Mouse (Mus musculus): ENCODE results near the gene Slc7a6. TPM values are rescaled to one million over a fixed set of nuclear protein-coding genes. Genes with fewer than 3 reads are reported as not detected.

Slc7a6 gene
- 40.4 TPM in 2 replicates for polyA plus RNA-seq (2014; fragmentation: Nextera tagmentation; extraction: Ambion mirVana)

GRCm38 (mm10) chr8:106168356-106169016 lies at the start of gene Slc7a6:
Gene Slc7a6 (plus strand): TSS chr8:106168857.
- Histone ChIP-seq H3K36me3 (ENCODE audit: control insufficient read depth, insufficient read depth, low read length) (peaks cover 8% of the 10 kb centered on the region), H3K27me3 (ENCODE audit: control insufficient read depth, insufficient read depth, low read length) (no peaks in the 10 kb centered on the region), H3K9me3 (ENCODE audit: control insufficient read depth, low read length) (no peaks in the 10 kb centered on the region), H3K4me2 (ENCODE audit: low read length) (peak within 1 kb of the TSS; percentile 81), H3K9ac (ENCODE audit: low read length) (peak within 1 kb of the TSS; percentile 86), H3K27ac (replicated peaks in 1 of 2; ENCODE audit: control insufficient read depth in 1 of 2, insufficient read depth in 1 of 2, low read depth in 2 of 2, low read length in 2 of 2) (peak within 1 kb of the TSS; percentile 77 to 84), H3K4me1 (ENCODE audit: control insufficient read depth in 2 of 2, insufficient read depth in 2 of 2, low read length in 2 of 2) (peaks cover 2 to 21% of the 10 kb centered on the region in 2 experiments; a peak in 3 of 4 replicates), H3K4me3 (ENCODE audit: control insufficient read depth in 1 of 2, insufficient read depth in 1 of 2, low read depth in 1 of 2, low read length in 2 of 2) (peak within 1 kb of the TSS; percentile 84 to 87)
- peak; percentile 84 for ATAC-seq (ENCODE audit: insufficient number of reproducible peaks, insufficient read depth, low FRiP score, low read depth)
- WGBS, result under 1% methylated on average over 59 of the region's 59 CpGs

GRCm38 (mm10) chr8:106123443-106123842 lies 45.2 kb upstream of the Slc7a6 start:
- ATAC-seq (ENCODE audit: insufficient number of reproducible peaks, insufficient read depth, low FRiP score, low read depth), result no peak
- no peak overlapping the region for H3K4me3 ChIP-seq (ENCODE audit: control insufficient read depth in 1 of 2, insufficient read depth in 1 of 2, low read depth in 1 of 2, low read length in 2 of 2)
- peaks cover 39% of the 10 kb centered on the region for H3K36me3 ChIP-seq (ENCODE audit: control insufficient read depth, insufficient read depth, low read length)
- no peaks in the 10 kb centered on the region for H3K27me3 ChIP-seq (ENCODE audit: control insufficient read depth, insufficient read depth, low read length)
- no peaks in the 10 kb centered on the region for H3K4me1 ChIP-seq (ENCODE audit: control insufficient read depth in 2 of 2, insufficient read depth in 2 of 2, low read length in 2 of 2)
- H3K4me2 ChIP-seq (ENCODE audit: low read length), result no peak overlapping the region
- 93% methylated on average over 3 of the region's 3 CpGs for WGBS
- H3K27ac ChIP-seq (replicated peaks in 1 of 2; ENCODE audit: control insufficient read depth in 1 of 2, insufficient read depth in 1 of 2, low read depth in 2 of 2, low read length in 2 of 2), result no peak overlapping the region
- H3K9me3 ChIP-seq (ENCODE audit: control insufficient read depth, low read length), result no peaks in the 10 kb centered on the region
- H3K9ac ChIP-seq (ENCODE audit: low read length), result no peak overlapping the region

- H3K4me3 ChIP-seq (ENCODE audit: control insufficient read depth in 1 of 2, insufficient read depth in 1 of 2, low read depth in 1 of 2, low read length in 2 of 2), result no peak overlapping the region
- no peak overlapping the region for H3K27ac ChIP-seq (replicated peaks in 1 of 2; ENCODE audit: control insufficient read depth in 1 of 2, insufficient read depth in 1 of 2, low read depth in 2 of 2, low read length in 2 of 2)
- H3K4me1 ChIP-seq (ENCODE audit: control insufficient read depth in 2 of 2, insufficient read depth in 2 of 2, low read length in 2 of 2), result no peaks in the 10 kb centered on the region
- no peaks in the 10 kb centered on the region for H3K9me3 ChIP-seq (ENCODE audit: control insufficient read depth, low read length)
- peaks cover 46% of the 10 kb centered on the region for H3K36me3 ChIP-seq (ENCODE audit: control insufficient read depth, insufficient read depth, low read length)
- WGBS, result 82% methylated on average over 1 of the region's 1 CpGs
- no peak for ATAC-seq (ENCODE audit: insufficient number of reproducible peaks, insufficient read depth, low FRiP score, low read depth)
- H3K9ac ChIP-seq (ENCODE audit: low read length), result no peak overlapping the region
- H3K27me3 ChIP-seq (ENCODE audit: control insufficient read depth, insufficient read depth, low read length), result no peaks in the 10 kb centered on the region
- no peak overlapping the region for H3K4me2 ChIP-seq (ENCODE audit: low read length)
Measured at GRCm38 (mm10) chr8:106126055-106126454, 42.6 kb upstream of the Slc7a6 start.

- WGBS, result 76% methylated on average over 3 of the region's 3 CpGs
- Histone ChIP-seq H3K4me1 (ENCODE audit: control insufficient read depth in 2 of 2, insufficient read depth in 2 of 2, low read length in 2 of 2) (no peaks in the 10 kb centered on the region), H3K9me3 (ENCODE audit: control insufficient read depth, low read length) (no peaks in the 10 kb centered on the region), H3K4me3 (ENCODE audit: control insufficient read depth in 1 of 2, insufficient read depth in 1 of 2, low read depth in 1 of 2, low read length in 2 of 2) (no peak overlapping the region), H3K27me3 (ENCODE audit: control insufficient read depth, insufficient read depth, low read length) (no peaks in the 10 kb centered on the region), H3K27ac (replicated peaks in 1 of 2; ENCODE audit: control insufficient read depth in 1 of 2, insufficient read depth in 1 of 2, low read depth in 2 of 2, low read length in 2 of 2) (no peak overlapping the region), H3K4me2 (ENCODE audit: low read length) (no peak overlapping the region), H3K36me3 (ENCODE audit: control insufficient read depth, insufficient read depth, low read length) (peaks cover 48% of the 10 kb centered on the region), H3K9ac (ENCODE audit: low read length) (no peak overlapping the region)
- no peak for ATAC-seq (ENCODE audit: insufficient number of reproducible peaks, insufficient read depth, low FRiP score, low read depth)
Measured at GRCm38 (mm10) chr8:106127054-106127453, 41.6 kb upstream of the Slc7a6 start.

- no peak for ATAC-seq (ENCODE audit: insufficient number of reproducible peaks, insufficient read depth, low FRiP score, low read depth)
Measured at GRCm38 (mm10) chr8:106127882-106128410, 40.7 kb upstream of the Slc7a6 start.

GRCm38 (mm10) chr8:106129232-106129930 lies 39.3 kb upstream of the Slc7a6 start:
- ATAC-seq (ENCODE audit: insufficient number of reproducible peaks, insufficient read depth, low FRiP score, low read depth), result no peak
- H3K4me3 ChIP-seq (ENCODE audit: control insufficient read depth in 1 of 2, insufficient read depth in 1 of 2, low read depth in 1 of 2, low read length in 2 of 2), result no peak overlapping the region
- no peak overlapping the region for H3K4me2 ChIP-seq (ENCODE audit: low read length)
- peaks cover 52% of the 10 kb centered on the region for H3K36me3 ChIP-seq (ENCODE audit: control insufficient read depth, insufficient read depth, low read length)
- no peaks in the 10 kb centered on the region for H3K9me3 ChIP-seq (ENCODE audit: control insufficient read depth, low read length)
- H3K27ac ChIP-seq (replicated peaks in 1 of 2; ENCODE audit: control insufficient read depth in 1 of 2, insufficient read depth in 1 of 2, low read depth in 2 of 2, low read length in 2 of 2), result no peak overlapping the region
- peaks cover 9% of the 10 kb centered on the region for H3K27me3 ChIP-seq (ENCODE audit: control insufficient read depth, insufficient read depth, low read length)
- H3K4me1 ChIP-seq (ENCODE audit: control insufficient read depth in 2 of 2, insufficient read depth in 2 of 2, low read length in 2 of 2), result no peaks in the 10 kb centered on the region
- no peak overlapping the region for H3K9ac ChIP-seq (ENCODE audit: low read length)

More at GRCm38 (mm10) chr8:106127882-106128410, 40.7 kb upstream of the Slc7a6 start:
- peaks cover 55% of the 10 kb centered on the region for H3K36me3 ChIP-seq (ENCODE audit: control insufficient read depth, insufficient read depth, low read length)
- WGBS, result 88% methylated on average over 10 of the region's 10 CpGs
- no peaks in the 10 kb centered on the region for H3K4me1 ChIP-seq (ENCODE audit: control insufficient read depth in 2 of 2, insufficient read depth in 2 of 2, low read length in 2 of 2)
- no peak overlapping the region for H3K9ac ChIP-seq (ENCODE audit: low read length)
- no peaks in the 10 kb centered on the region for H3K27me3 ChIP-seq (ENCODE audit: control insufficient read depth, insufficient read depth, low read length)
- H3K27ac ChIP-seq (replicated peaks in 1 of 2; ENCODE audit: control insufficient read depth in 1 of 2, insufficient read depth in 1 of 2, low read depth in 2 of 2, low read length in 2 of 2), result no peak overlapping the region
- H3K4me2 ChIP-seq (ENCODE audit: low read length), result no peak overlapping the region
- no peak overlapping the region for H3K4me3 ChIP-seq (ENCODE audit: control insufficient read depth in 1 of 2, insufficient read depth in 1 of 2, low read depth in 1 of 2, low read length in 2 of 2)
- H3K9me3 ChIP-seq (ENCODE audit: control insufficient read depth, low read length), result no peaks in the 10 kb centered on the region

- Histone ChIP-seq H3K4me3 (ENCODE audit: control insufficient read depth in 1 of 2, insufficient read depth in 1 of 2, low read depth in 1 of 2, low read length in 2 of 2) (no peak overlapping the region), H3K36me3 (ENCODE audit: control insufficient read depth, insufficient read depth, low read length) (peaks cover 52% of the 10 kb centered on the region), H3K27ac (replicated peaks in 1 of 2; ENCODE audit: control insufficient read depth in 1 of 2, insufficient read depth in 1 of 2, low read depth in 2 of 2, low read length in 2 of 2) (no peak overlapping the region), H3K4me1 (ENCODE audit: control insufficient read depth in 2 of 2, insufficient read depth in 2 of 2, low read length in 2 of 2) (no peaks in the 10 kb centered on the region), H3K9ac (ENCODE audit: low read length) (no peak overlapping the region), H3K4me2 (ENCODE audit: low read length) (no peak overlapping the region), H3K27me3 (ENCODE audit: control insufficient read depth, insufficient read depth, low read length) (peaks cover 15% of the 10 kb centered on the region), H3K9me3 (ENCODE audit: control insufficient read depth, low read length) (no peaks in the 10 kb centered on the region)
- 80% methylated on average over 2 of the region's 2 CpGs for WGBS
- no peak for ATAC-seq (ENCODE audit: insufficient number of reproducible peaks, insufficient read depth, low FRiP score, low read depth)
Measured at GRCm38 (mm10) chr8:106129997-106130396, 38.7 kb upstream of the Slc7a6 start.

Data from heart, embryonic 14.5 days (tissue).